Mouse (Mus musculus) G1E (cell line): Measurements from ENCODE around the gene Ccsap. TPM values are rescaled to one million over a fixed set of nuclear protein-coding genes. Genes with fewer than 3 reads are reported as not detected.

ENCODE experiments used
- ATAC-seq: 2 replicates; pipeline ENCODE4 v1.8.0; 2016; ENCODE audit warnings: mild to moderate bottlenecking; ENCODE audit not compliant: insufficient number of reproducible peaks, poor library complexity, low FRiP score, severe bottlenecking; ENCODE audit errors: extremely low read depth
- DNase-seq: peaks from one replicate; pipeline ENCODE4 v3.0.0; 2012; ENCODE audit warnings: low spot score
- H3K27me3 ChIP-seq: 2 replicates; pipeline ENCODE4 v1.6.1; 2012; ENCODE audit warnings: mild to moderate bottlenecking, low read length, inconsistent platforms; ENCODE audit not compliant: insufficient read depth
- H3K36me3 ChIP-seq: replicated peaks from 2 replicates; pipeline ENCODE3; 2012; ENCODE audit warnings: mild to moderate bottlenecking, inconsistent platforms
- H3K4me1 ChIP-seq: 2 replicates; pipeline ENCODE4 v1.6.1; 2012; ENCODE audit warnings: low read depth, low read length, inconsistent platforms, mixed read lengths; ENCODE audit not compliant: insufficient read depth
- H3K4me3 ChIP-seq: 2 replicates; pipeline ENCODE4 v1.5.1; 2012; ENCODE audit warnings: low read depth, mild to moderate bottlenecking, inconsistent platforms, low read length, moderate library complexity, mixed read lengths
- H3K9me3 ChIP-seq: replicated peaks from 2 replicates; pipeline ENCODE4 v1.6.1; 2012; ENCODE audit warnings: inconsistent platforms
- CTCF ChIP-seq: IDR thresholded peaks from 2 replicates; pipeline ENCODE4 v1.5.1; 2012; ENCODE audit warnings: low read depth, low read length, inconsistent platforms, mixed read lengths
- GATA1 ChIP-seq: IDR thresholded peaks from 2 replicates; pipeline ENCODE4 v1.6.1; 2012; ENCODE audit warnings: borderline replicate concordance, low read length, inconsistent platforms, mixed read lengths
- GATA2 ChIP-seq: IDR thresholded peaks from 2 replicates; pipeline ENCODE4 v1.6.1; 2012; ENCODE audit warnings: low read depth, low read length, inconsistent platforms, borderline replicate concordance
- POLR2AphosphoS5 ChIP-seq: IDR thresholded peaks from 2 replicates; pipeline ENCODE4 v1.6.1; 2012; ENCODE audit warnings: low read depth, low read length, inconsistent platforms; ENCODE audit not compliant: insufficient replicate concordance
- TAL1 ChIP-seq: conservative IDR thresholded peaks from 2 replicates; pipeline ENCODE4 v1.6.1; 2012; ENCODE audit warnings: low read depth, low read length, inconsistent platforms, mixed read lengths
- polyA plus RNA-seq: library from polyadenylated mRNA; stranded (reverse); fragments of >175 nt; gene quantifications from 2 replicates; pipeline ENCODE4 v1.2.3, GENCODE M21; 2012
- total RNA-seq, 2 experiments: library from RNA; stranded (forward) in 1 of 2; stranded (reverse) in 1 of 2; fragments of 200-1000 nt in 1 of 2; fragments of >200 nt in 1 of 2; fragmentation: Nextera tagmentation in 1 of 2; gene quantifications; 2 replicates each; pipeline ENCODE4 v1.2.3; 2014 to 2017

Ccsap gene
- total and polyA plus RNA-seq, 3 experiments: 9.4 to 16.3 (median 11.7) TPM

GRCm38 (mm10) chr8:123896366-123896761, 36.4 kb upstream of the Ccsap start:
- H3K27me3 ChIP-seq: peaks cover 6% of the 10 kb centered on the region; the same call in 1 of the 2 replicates
- TF ChIP-seq GATA2: no peak
- no peak for TF ChIP-seq GATA1
- no peak for TF ChIP-seq CTCF
- TF ChIP-seq POLR2AphosphoS5: no peak
- TF ChIP-seq TAL1: no peak

GRCm38 (mm10) chr8:123895680-123896365, 35.8 kb upstream of the Ccsap start:
- Histone ChIP-seq H3K27me3 (peaks cover 6% of the 10 kb centered on the region; the same call in 1 of the 2 replicates), H3K4me3 (no peak overlapping the region), H3K36me3 (peaks cover 36% of the 10 kb centered on the region), H3K9me3 (no peaks in the 10 kb centered on the region), H3K4me1 (no peaks in the 10 kb centered on the region)
- ATAC-seq (no peak), DNase-seq (no peak)
- TF ChIP-seq GATA2 (no peak), POLR2AphosphoS5 (no peak), TAL1 (no peak)

More at GRCm38 (mm10) chr8:123896366-123896761, 36.4 kb upstream of the Ccsap start:
- no peaks in the 10 kb centered on the region for H3K4me1 ChIP-seq
- DNase-seq (no peak), ATAC-seq (no peak)
- no peaks in the 10 kb centered on the region for H3K9me3 ChIP-seq
- H3K4me3 ChIP-seq: no peak overlapping the region
- H3K36me3 ChIP-seq: peaks cover 39% of the 10 kb centered on the region

- Histone ChIP-seq H3K4me1 (no peaks in the 10 kb centered on the region), H3K27me3 (peaks cover 6% of the 10 kb centered on the region; the same call in 1 of the 2 replicates), H3K4me3 (no peak overlapping the region), H3K36me3 (peaks cover 30% of the 10 kb centered on the region), H3K9me3 (no peaks in the 10 kb centered on the region)
- ATAC-seq (no peak), DNase-seq (no peak)
- TF ChIP-seq POLR2AphosphoS5 (no peak), CTCF (no peak), GATA1 (no peak), TAL1 (no peak), GATA2 (no peak)
These were observed 35.2 kb upstream of the Ccsap start for GRCm38 (mm10) chr8:123895230-123895629.

GRCm38 (mm10) chr8:123894502-123895097, 34.6 kb upstream of the Ccsap start, which contains the start of gene Acta1:
Gene Acta1 (minus strand): TSS chr8:123894751.
- H3K27me3 ChIP-seq: peaks cover 9% of the 10 kb centered on the region; the same call in 1 of the 2 replicates

GRCm38 (mm10) chr8:123893413-123893812, 33.4 kb upstream of the Ccsap start:
- TF ChIP-seq TAL1 (no peak), GATA2 (no peak), GATA1 (no peak)
- peaks cover 9% of the 10 kb centered on the region; the same call in 1 of the 2 replicates for H3K27me3 ChIP-seq
- H3K4me1 ChIP-seq: no peaks in the 10 kb centered on the region
- ATAC-seq: no peak
- no peak overlapping the region for H3K4me3 ChIP-seq
- H3K36me3 ChIP-seq: peaks cover 13% of the 10 kb centered on the region
- H3K9me3 ChIP-seq: no peaks in the 10 kb centered on the region
- DNase-seq: no peak

More at GRCm38 (mm10) chr8:123894502-123895097, 34.6 kb upstream of the Ccsap start, which contains the start of gene Acta1:
- Histone ChIP-seq H3K36me3 (peaks cover 24% of the 10 kb centered on the region), H3K4me1 (no peaks in the 10 kb centered on the region), H3K4me3 (no peak within 1 kb of the TSS), H3K9me3 (no peaks in the 10 kb centered on the region)
- ATAC-seq (no peak), DNase-seq (no peak)
- TF ChIP-seq CTCF (no peak), GATA2 (no peak), TAL1 (no peak), POLR2AphosphoS5 (no peak), GATA1 (no peak)

- no peak overlapping the region for H3K4me3 ChIP-seq
- ATAC-seq (no peak), DNase-seq (no peak)
- no peaks in the 10 kb centered on the region for H3K9me3 ChIP-seq
- no peaks in the 10 kb centered on the region for H3K4me1 ChIP-seq
- H3K36me3 ChIP-seq: peaks cover 9% of the 10 kb centered on the region
- peaks cover 9% of the 10 kb centered on the region; the same call in 1 of the 2 replicates for H3K27me3 ChIP-seq
- TF ChIP-seq TAL1 (no peak), CTCF (0 out of 2 replicates have a peak, but pooled peaks have one; percentile 4), GATA1 (no peak)
These were observed 32.7 kb upstream of the Ccsap start for GRCm38 (mm10) chr8:123892586-123893155.
